Mouse (Mus musculus) forebrain, embryonic 15.5 days (tissue): ENCODE data around the gene Gng12. TPM values are rescaled to one million over a fixed set of nuclear protein-coding genes. Genes with fewer than 3 reads are reported as not detected.

Source experiments
- ATAC-seq: fragments of 200-750 bp; cut with Nextera tagmentation; replicated peaks from 2 replicates; pipeline ENCODE4 v1.8.0; 2017; ENCODE audit warnings: mild to moderate bottlenecking, moderate TSS enrichment, moderate library complexity
- H3K27ac ChIP-seq: fragments of 300-500 bp; sonication (generic); replicated peaks from 2 replicates; pipeline ENCODE4 v1.5.1; 2015; ENCODE audit warnings: mild to moderate bottlenecking, inconsistent platforms
- H3K27me3 ChIP-seq: fragments of 300-500 bp; sonication (generic); 2 replicates; pipeline ENCODE4 v1.6.1; 2015; ENCODE audit warnings: inconsistent platforms
- H3K36me3 ChIP-seq: fragments of 300-500 bp; sonication (generic); 2 replicates; pipeline ENCODE4 v1.6.1; 2015; ENCODE audit warnings: mild to moderate bottlenecking, inconsistent platforms
- H3K4me1 ChIP-seq: fragments of 300-500 bp; sonication (generic); 2 replicates; pipeline ENCODE4 v1.6.1; 2015; ENCODE audit warnings: inconsistent platforms
- H3K4me2 ChIP-seq: fragments of 300-500 bp; sonication (generic); replicated peaks from 2 replicates; pipeline ENCODE4 v1.6.1; 2015; ENCODE audit warnings: mild to moderate bottlenecking, inconsistent platforms
- H3K4me3 ChIP-seq: fragments of 300-500 bp; sonication (generic); 2 replicates; pipeline ENCODE4 v1.5.1; 2015; ENCODE audit warnings: mild to moderate bottlenecking, inconsistent platforms
- H3K9ac ChIP-seq: fragments of 300-500 bp; sonication (generic); replicated peaks from 2 replicates; pipeline ENCODE4 v1.6.1; 2015; ENCODE audit warnings: mild to moderate bottlenecking, inconsistent platforms
- H3K9me3 ChIP-seq: fragments of 300-500 bp; sonication (generic); 2 replicates; pipeline ENCODE4 v1.6.1; 2016; ENCODE audit warnings: inconsistent platforms
- WGBS: fragments of 180-500 bp; shearing (Covaris S2); methylation state at CpG from one replicate; pipeline ENCODE4 v1.1.7; 2015; ENCODE audit warnings: mixed read lengths; 5-methylcytosine and 5-hydroxymethylcytosine counted together
- polyA plus RNA-seq: library from polyadenylated mRNA; unstranded; fragments of >200 nt; fragmentation: Nextera tagmentation; extraction: Ambion mirVana; gene quantifications from 2 replicates; pipeline ENCODE4 v1.2.1, GENCODE M21; 2015

The Gng12 gene
- polyA plus RNA-seq, 1 experiment from 2014 or later, result 28.1 TPM

DNA sequence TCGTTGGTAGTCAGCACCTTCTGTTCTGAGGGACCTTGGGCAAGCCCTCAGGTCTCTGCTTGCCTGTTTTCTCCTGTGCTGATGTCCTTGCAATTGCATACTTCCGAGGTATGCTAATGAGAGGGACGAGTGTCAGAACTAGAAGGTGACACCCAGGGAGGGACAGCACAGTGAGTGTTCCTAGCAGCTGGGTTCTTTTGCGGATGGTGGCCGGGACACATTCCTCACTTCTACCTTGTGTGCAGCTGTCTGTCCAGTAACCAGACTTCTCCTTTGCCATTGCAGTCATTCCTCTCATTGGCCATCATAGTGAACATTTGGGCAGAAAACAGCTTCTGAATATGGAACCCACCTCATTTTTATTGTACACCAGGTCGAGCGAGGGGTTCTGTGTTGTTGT lies 89.3 kb downstream of the Gng12 start:
- no peaks in the 10 kb centered on the region for H3K9me3 ChIP-seq
- no peak overlapping the region for H3K4me2 ChIP-seq
- no peak overlapping the region for H3K27ac ChIP-seq
- 84% methylated on average over 7 of the region's 7 CpGs for WGBS
- H3K4me1 ChIP-seq, result no peaks in the 10 kb centered on the region
- H3K9ac ChIP-seq, result no peak overlapping the region
- H3K36me3 ChIP-seq, result no peaks in the 10 kb centered on the region
- H3K4me3 ChIP-seq, result no peak overlapping the region
- no peaks in the 10 kb centered on the region for H3K27me3 ChIP-seq
- no peak for ATAC-seq

DNA sequence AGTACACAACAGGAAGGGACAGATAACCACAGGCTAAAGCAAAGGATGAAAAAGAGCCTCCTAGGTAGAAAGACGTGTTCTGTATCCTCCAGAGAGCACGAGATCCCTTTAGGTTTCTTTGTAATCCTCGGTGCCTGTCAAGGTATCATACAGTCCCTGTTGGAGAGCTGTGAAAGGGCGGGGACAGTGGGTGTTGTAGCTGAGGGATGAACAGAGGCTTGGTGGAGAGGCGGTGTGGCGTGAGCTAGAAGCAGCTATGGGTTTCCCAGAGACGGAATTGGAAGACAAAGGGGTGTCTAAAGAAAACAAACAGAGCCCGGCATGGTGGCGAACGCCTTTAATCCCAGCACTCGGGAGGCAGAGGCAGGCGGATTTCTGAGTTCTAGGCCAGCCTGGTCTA lies 89.9 kb downstream of the Gng12 start:
- Histone ChIP-seq H3K4me1 (no peaks in the 10 kb centered on the region), H3K9me3 (no peaks in the 10 kb centered on the region), H3K36me3 (no peaks in the 10 kb centered on the region), H3K27me3 (no peaks in the 10 kb centered on the region), H3K4me2 (no peak overlapping the region), H3K9ac (no peak overlapping the region), H3K4me3 (no peak overlapping the region), H3K27ac (no peak overlapping the region)
- no peak for ATAC-seq
- WGBS, result 88% methylated on average over 12 of the region's 12 CpGs

DNA sequence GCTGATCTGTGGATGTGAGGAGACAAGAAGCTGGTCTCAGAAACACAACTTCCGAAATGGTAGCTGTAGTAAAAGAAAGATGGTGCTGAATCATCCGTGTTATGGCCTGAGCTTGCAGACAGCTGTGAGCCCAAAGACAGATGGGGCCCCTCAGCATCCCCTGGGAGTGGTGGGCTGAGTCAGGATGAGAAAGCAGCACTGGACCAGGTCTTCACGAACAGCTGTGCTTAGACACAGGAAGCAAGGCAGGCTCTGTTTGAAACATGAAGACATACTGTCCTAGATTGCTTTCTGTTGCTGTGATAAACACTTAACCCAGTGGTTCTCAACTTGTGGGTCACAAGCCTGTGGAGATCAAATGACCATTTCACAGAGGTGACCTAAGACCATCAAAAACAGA lies 91.4 kb downstream of the Gng12 start:
- H3K27me3 ChIP-seq, result no peaks in the 10 kb centered on the region
- 83% methylated on average over 3 of the region's 3 CpGs for WGBS
- no peak overlapping the region for H3K9ac ChIP-seq

DNA sequence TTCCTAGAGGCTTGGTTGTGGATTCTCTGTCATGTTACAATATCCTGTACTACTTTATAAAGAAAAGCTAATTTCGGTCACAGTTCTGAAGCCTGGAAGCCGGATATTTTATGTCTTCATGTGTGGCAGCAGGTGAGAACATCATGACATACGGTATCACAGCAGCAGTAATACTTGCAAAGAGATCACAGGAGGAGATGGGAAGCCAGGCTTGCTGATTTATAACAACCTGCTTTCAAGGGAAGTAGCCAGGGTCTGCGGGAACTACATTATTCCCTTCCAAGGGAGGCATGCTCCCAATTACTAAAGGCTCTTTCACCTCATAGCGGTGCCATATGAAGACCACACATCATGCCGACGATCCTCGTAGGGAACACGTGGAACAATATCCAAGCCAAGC lies 92.2 kb downstream of the Gng12 start:
- H3K36me3 ChIP-seq, result no peaks in the 10 kb centered on the region
- H3K27me3 ChIP-seq, result no peaks in the 10 kb centered on the region
- WGBS, result 72% methylated on average over 9 of the region's 9 CpGs
- no peak overlapping the region for H3K27ac ChIP-seq
- H3K4me3 ChIP-seq, result no peak overlapping the region
- no peak overlapping the region for H3K9ac ChIP-seq
- H3K4me2 ChIP-seq, result no peak overlapping the region
- no peaks in the 10 kb centered on the region for H3K9me3 ChIP-seq
- ATAC-seq, result no peak
- H3K4me1 ChIP-seq, result no peaks in the 10 kb centered on the region

More for the DNA sequence above, 91.4 kb downstream of the Gng12 start:
- H3K4me3 ChIP-seq, result no peak overlapping the region
- no peak for ATAC-seq
- H3K4me2 ChIP-seq, result no peak overlapping the region
- H3K9me3 ChIP-seq, result no peaks in the 10 kb centered on the region
- no peaks in the 10 kb centered on the region for H3K36me3 ChIP-seq
- H3K4me1 ChIP-seq, result no peaks in the 10 kb centered on the region
- H3K27ac ChIP-seq, result no peak overlapping the region

DNA sequence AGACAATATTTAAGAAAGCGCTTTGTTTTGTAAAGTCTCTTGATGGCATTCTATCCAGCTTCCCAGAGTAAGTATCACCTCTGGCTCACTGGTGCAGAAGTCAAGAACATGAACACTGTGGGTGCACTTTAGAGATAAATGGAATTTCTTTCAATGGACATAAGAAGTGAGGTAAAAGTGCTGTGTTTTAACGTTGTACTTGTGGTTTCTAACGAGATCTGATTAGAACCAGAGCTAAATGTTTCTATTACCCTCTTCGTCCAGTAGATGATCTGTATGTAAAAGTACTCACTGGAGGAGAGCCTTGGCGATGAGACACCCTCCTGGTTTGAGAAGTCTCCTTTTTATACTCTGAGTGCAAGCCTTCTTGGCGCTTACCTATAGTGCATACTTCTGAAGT lies 92.8 kb downstream of the Gng12 start:
- WGBS, result 83% methylated on average over 6 of the region's 6 CpGs
- no peak for ATAC-seq
- Histone ChIP-seq H3K9ac (no peak overlapping the region), H3K4me1 (no peaks in the 10 kb centered on the region), H3K4me2 (no peak overlapping the region), H3K4me3 (no peak overlapping the region), H3K36me3 (no peaks in the 10 kb centered on the region), H3K27ac (no peak overlapping the region), H3K27me3 (no peaks in the 10 kb centered on the region), H3K9me3 (no peaks in the 10 kb centered on the region)

DNA sequence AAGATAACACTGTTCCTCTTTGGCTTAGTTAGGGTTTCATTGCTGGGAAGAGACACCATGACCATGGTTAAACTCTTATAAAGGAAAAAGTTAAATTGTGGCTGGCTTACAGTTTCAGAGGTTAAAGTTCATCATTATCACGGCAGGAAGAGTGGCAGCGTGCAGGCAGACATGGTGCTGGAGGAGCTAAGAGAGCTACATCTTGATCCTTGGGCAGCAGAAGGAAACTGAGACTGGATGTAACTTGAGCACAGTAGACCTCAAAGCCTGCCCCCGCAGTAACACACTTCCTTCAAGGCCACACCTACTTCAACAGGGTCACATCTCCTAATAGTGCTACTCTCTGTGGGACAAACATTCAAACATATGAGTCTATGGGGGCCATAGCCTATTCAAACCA lies 93.3 kb downstream of the Gng12 start:
- no peaks in the 10 kb centered on the region for H3K4me1 ChIP-seq
- H3K9me3 ChIP-seq, result no peaks in the 10 kb centered on the region
- no peak overlapping the region for H3K9ac ChIP-seq
- ATAC-seq, result no peak
- H3K27ac ChIP-seq, result no peak overlapping the region
- H3K4me2 ChIP-seq, result no peak overlapping the region
- no peaks in the 10 kb centered on the region for H3K27me3 ChIP-seq
- 88% methylated on average over 3 of the region's 3 CpGs for WGBS
- no peak overlapping the region for H3K4me3 ChIP-seq
- no peaks in the 10 kb centered on the region for H3K36me3 ChIP-seq

DNA sequence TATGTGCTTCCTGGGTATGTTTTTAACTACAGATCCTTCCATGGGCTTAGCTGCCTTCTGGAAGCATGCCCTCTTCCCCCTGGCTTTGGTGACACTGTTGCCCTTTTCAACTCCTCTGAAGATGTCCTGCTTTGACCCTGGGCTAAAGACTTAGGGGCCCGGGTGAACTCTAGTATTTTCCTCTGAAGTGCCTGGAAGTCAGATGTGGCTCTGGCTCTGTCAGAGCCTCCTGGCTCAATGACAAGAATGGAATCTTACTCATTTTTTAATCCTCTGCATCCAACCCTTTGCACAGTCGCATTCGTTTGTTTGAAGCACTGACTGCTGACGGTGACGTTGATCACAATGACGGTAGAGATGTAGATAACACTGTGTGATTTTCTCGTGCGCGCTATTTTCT lies 96.0 kb downstream of the Gng12 start:
- Histone ChIP-seq H3K27ac (no peak overlapping the region), H3K4me2 (no peak overlapping the region), H3K4me1 (no peaks in the 10 kb centered on the region), H3K27me3 (no peaks in the 10 kb centered on the region), H3K36me3 (no peaks in the 10 kb centered on the region), H3K9me3 (no peaks in the 10 kb centered on the region), H3K9ac (no peak overlapping the region), H3K4me3 (no peak overlapping the region)
- 89% methylated on average over 9 of the region's 9 CpGs for WGBS
- no peak for ATAC-seq

DNA sequence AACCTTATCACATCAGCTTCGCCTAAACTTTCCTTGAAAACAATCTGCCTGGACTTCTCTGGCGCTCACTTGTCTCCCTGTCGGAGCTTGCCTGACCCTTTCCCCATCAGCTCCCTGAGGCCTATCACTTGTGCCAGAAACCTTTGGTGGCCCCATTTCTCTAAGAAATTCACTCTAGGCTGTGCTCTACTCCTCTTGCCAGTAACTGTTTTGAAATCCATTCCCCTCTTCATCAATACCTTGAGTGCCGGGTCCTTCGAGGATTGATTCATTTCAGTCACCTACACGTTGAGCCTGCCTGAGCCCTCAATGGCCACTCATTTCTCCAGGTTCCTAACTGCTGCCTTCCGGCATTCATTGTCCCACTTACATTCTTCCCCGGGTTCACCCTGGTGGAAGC lies 96.6 kb downstream of the Gng12 start:
- Histone ChIP-seq H3K9me3 (no peaks in the 10 kb centered on the region), H3K27me3 (no peaks in the 10 kb centered on the region), H3K9ac (no peak overlapping the region), H3K4me3 (no peak overlapping the region), H3K36me3 (no peaks in the 10 kb centered on the region), H3K4me1 (no peaks in the 10 kb centered on the region), H3K4me2 (no peak overlapping the region), H3K27ac (no peak overlapping the region)
- ATAC-seq, result no peak
- WGBS, result 91% methylated on average over 8 of the region's 8 CpGs

DNA sequence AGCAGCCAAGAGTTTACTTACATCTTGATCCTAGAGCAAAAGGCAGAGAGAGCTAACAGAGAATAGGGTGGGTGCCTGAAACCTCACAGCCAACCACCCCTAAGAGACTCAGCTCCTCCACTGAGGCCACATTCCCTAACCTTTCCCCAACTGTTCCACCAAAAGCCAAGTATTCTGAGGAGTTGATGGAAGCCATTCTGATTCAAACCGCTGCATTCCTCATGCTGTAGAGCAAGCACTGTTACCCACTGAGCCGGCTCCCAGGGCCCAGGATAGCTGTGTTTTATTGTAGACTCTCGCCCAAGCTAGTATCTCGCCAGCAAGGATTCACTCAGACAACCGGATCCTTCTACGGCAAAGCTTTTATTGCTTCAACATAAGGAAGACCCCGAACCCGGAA lies 98.8 kb downstream of the Gng12 start:
- H3K36me3 ChIP-seq, result no peaks in the 10 kb centered on the region
- H3K9ac ChIP-seq, result no peak overlapping the region
- H3K4me3 ChIP-seq, result no peak overlapping the region
- 93% methylated on average over 8 of the region's 8 CpGs for WGBS
- ATAC-seq, result no peak
- H3K4me2 ChIP-seq, result no peak overlapping the region
- no peak overlapping the region for H3K27ac ChIP-seq
- H3K27me3 ChIP-seq, result no peaks in the 10 kb centered on the region
- H3K9me3 ChIP-seq, result no peaks in the 10 kb centered on the region
- H3K4me1 ChIP-seq, result no peaks in the 10 kb centered on the region

DNA sequence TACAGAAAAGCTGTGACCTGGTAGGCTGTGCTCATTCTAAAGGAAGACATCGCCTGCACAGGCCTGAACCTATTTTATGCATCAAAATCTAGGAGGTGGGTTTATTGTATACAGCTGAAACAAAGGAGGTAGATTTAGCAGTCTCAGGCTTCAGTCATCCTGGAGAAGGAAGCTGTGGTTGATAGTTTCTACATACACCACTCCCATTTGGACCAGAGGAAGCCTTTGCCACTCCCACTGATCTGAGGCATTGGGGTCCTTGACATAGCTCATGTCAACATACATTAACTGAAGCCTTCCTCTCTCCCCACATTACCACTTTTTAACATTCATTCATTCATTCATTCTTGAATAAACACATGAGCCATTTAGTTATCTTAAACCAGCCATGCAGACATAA lies 99.6 kb downstream of the Gng12 start:
- H3K9ac ChIP-seq, result no peak overlapping the region
- 93% methylated on average over 1 of the region's 1 CpGs for WGBS
- no peak overlapping the region for H3K27ac ChIP-seq
- no peaks in the 10 kb centered on the region for H3K4me1 ChIP-seq
- H3K4me3 ChIP-seq, result no peak overlapping the region
- no peak overlapping the region for H3K4me2 ChIP-seq
- no peak for ATAC-seq
- H3K9me3 ChIP-seq, result no peaks in the 10 kb centered on the region
- no peaks in the 10 kb centered on the region for H3K27me3 ChIP-seq
- no peaks in the 10 kb centered on the region for H3K36me3 ChIP-seq

DNA sequence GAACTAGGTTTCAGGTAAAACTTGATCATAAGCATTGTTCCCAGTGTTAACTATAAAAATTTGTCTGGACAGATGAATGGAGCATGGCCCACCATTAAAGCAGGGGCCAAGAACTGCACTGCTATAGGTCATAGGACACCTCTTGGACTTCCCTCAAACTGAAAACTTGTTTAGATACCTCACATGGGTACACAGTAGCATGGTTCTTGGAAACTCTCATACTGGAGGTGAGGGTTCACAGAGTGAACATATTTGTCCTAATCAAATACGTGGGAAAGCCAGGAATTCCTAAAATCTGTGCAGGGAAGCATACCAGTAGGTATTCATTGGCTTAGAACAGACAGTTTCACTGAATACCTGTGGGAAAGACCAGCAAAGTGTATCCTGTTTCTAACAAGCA lies 100.1 kb downstream of the Gng12 start:
- no peak for ATAC-seq
- Histone ChIP-seq H3K27me3 (no peaks in the 10 kb centered on the region), H3K4me1 (no peaks in the 10 kb centered on the region), H3K4me2 (no peak overlapping the region), H3K27ac (no peak overlapping the region), H3K9ac (no peak overlapping the region), H3K9me3 (no peaks in the 10 kb centered on the region), H3K4me3 (no peak overlapping the region), H3K36me3 (no peaks in the 10 kb centered on the region)
- 88% methylated on average over 1 of the region's 1 CpGs for WGBS

DNA sequence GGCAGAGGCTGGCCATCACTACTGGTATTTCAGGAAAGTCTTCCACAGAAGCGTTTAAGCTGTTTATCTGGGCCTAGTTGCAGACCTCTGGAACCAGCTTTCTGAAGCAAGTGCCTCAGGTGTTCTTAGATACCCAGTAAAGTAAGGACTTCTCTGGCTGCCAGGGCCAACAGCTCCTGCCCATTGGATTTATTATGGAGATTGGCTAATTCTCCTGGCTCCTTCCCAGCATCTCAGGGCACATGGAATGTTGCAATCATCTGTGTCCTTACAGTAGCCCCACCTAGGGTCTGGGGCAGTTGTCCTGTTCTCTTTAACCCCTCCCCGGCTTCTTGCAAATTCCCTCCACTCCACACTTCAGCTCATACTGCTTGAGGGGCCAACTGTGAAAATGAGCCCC lies 102.4 kb downstream of the Gng12 start:
- WGBS, result 72% methylated on average over 2 of the region's 2 CpGs
- no peak overlapping the region for H3K9ac ChIP-seq
- H3K4me3 ChIP-seq, result no peak overlapping the region
- H3K4me1 ChIP-seq, result no peaks in the 10 kb centered on the region
- H3K27me3 ChIP-seq, result no peaks in the 10 kb centered on the region
- H3K9me3 ChIP-seq, result no peaks in the 10 kb centered on the region
- H3K36me3 ChIP-seq, result no peaks in the 10 kb centered on the region
- no peak overlapping the region for H3K4me2 ChIP-seq
- ATAC-seq, result no peak
- no peak overlapping the region for H3K27ac ChIP-seq

DNA sequence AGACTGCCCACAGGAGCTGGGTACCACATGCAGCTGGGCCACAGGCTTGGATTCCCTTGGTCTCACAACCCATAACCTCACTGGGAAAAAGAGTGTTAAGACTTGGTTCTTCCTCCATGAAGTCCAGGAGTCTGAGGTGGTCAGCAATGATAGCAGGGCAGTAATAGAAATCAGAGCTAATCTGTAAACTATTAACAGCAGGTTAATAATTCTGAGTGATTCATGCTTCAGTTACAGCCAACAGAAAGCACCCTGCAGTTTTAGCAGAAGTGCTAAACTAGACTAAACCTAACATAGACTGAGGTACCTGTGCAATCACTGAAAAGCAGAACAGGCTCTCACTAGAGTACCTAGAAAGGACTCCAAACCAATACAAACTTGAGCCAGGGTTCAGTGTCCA lies 103.6 kb downstream of the Gng12 start:
- no peak for ATAC-seq
- no peak overlapping the region for H3K9ac ChIP-seq
- H3K4me3 ChIP-seq, result no peak overlapping the region
- no peak overlapping the region for H3K27ac ChIP-seq
- no peaks in the 10 kb centered on the region for H3K27me3 ChIP-seq
- H3K4me2 ChIP-seq, result no peak overlapping the region
- H3K4me1 ChIP-seq, result no peaks in the 10 kb centered on the region
- H3K9me3 ChIP-seq, result no peaks in the 10 kb centered on the region
- no peaks in the 10 kb centered on the region for H3K36me3 ChIP-seq

DNA sequence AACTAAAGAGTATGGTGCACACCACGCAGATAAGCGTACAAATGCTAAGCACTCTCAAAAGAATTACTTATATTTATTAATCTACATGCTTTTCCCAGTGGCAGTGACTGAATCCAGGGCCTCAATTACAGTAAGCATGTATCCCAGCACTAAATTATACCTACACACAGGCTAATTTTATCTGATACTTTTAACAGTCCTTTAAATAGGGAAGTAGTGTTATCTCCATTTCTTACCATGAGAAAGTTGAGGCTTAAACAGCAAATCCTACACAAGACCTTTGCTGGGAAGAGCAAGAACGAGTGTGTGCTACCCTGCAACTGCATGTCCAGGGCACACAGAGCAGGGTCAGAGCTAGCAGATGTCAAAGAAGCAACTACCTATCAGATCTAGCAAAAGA lies 113.7 kb downstream of the Gng12 start:
- Histone ChIP-seq H3K9ac (no peak overlapping the region), H3K27ac (no peak overlapping the region), H3K9me3 (no peaks in the 10 kb centered on the region), H3K4me1 (no peaks in the 10 kb centered on the region), H3K4me2 (no peak overlapping the region), H3K36me3 (no peaks in the 10 kb centered on the region), H3K27me3 (no peaks in the 10 kb centered on the region), H3K4me3 (no peak overlapping the region)
- 90% methylated on average over 3 of the region's 3 CpGs for WGBS
- ATAC-seq, result no peak
